Mouse (Mus musculus) embryonic facial prominence, embryonic 11.5 days (tissue): ENCODE measurements around the gene Tprg. TPM values are rescaled to one million over a fixed set of nuclear protein-coding genes. Genes with fewer than 3 reads are reported as not detected.
A peak's percentile ranks its signal among the peaks of the same experiment; 100 is the strongest.

Experiments used
- ATAC-seq: fragments of 200-750 bp; cut with Nextera tagmentation; replicated peaks from 2 replicates; pipeline ENCODE4 v1.8.0; 2017; ENCODE audit warnings: low read depth; ENCODE audit not compliant: insufficient number of reproducible peaks, low FRiP score, low TSS enrichment
- DNase-seq: peaks from one replicate; pipeline ENCODE4 v3.0.0-alpha.2; 2015; ENCODE audit warnings: low spot score
- H3K27ac ChIP-seq: fragments of 300-500 bp; sonication (generic); replicated peaks from 2 replicates; pipeline ENCODE4 v1.5.1; 2014; ENCODE audit warnings: mild to moderate bottlenecking, low read depth, low read length, control low read depth
- H3K27me3 ChIP-seq: fragments of 300-500 bp; sonication (generic); 2 replicates; pipeline ENCODE4 v1.6.1; 2014; ENCODE audit warnings: mild to moderate bottlenecking, low read length, moderate library complexity, mixed read lengths; ENCODE audit not compliant: control insufficient read depth, insufficient read depth
- H3K36me3 ChIP-seq: fragments of 300-500 bp; sonication (generic); replicated peaks from 2 replicates; pipeline ENCODE4 v1.6.1; 2014; ENCODE audit warnings: low read depth, mild to moderate bottlenecking, low read length, moderate library complexity, mixed read lengths; ENCODE audit not compliant: control insufficient read depth, insufficient read depth
- H3K4me1 ChIP-seq: fragments of 300-500 bp; sonication (generic); 2 replicates; pipeline ENCODE4 v1.6.1; 2014; ENCODE audit warnings: low read length, mixed read lengths; ENCODE audit not compliant: control insufficient read depth, insufficient read depth
- H3K4me2 ChIP-seq: fragments of 300-500 bp; sonication (generic); 2 replicates; pipeline ENCODE4 v1.6.1; 2014; ENCODE audit warnings: low read depth, mild to moderate bottlenecking, control low read depth, low read length, moderate library complexity
- H3K4me3 ChIP-seq: fragments of 300-500 bp; sonication (generic); 2 replicates; pipeline ENCODE4 v1.5.1; 2014; ENCODE audit warnings: low read depth, low read length, control low read depth
- H3K9ac ChIP-seq: fragments of 300-500 bp; sonication (generic); replicated peaks from 2 replicates; pipeline ENCODE4 v1.6.1; 2014; ENCODE audit warnings: mild to moderate bottlenecking, control low read depth, low read length
- H3K9me3 ChIP-seq: fragments of 300-500 bp; sonication (generic); replicated peaks from 2 replicates; pipeline ENCODE4 v1.6.1; 2016; ENCODE audit warnings: mild to moderate bottlenecking, low read length, inconsistent platforms, mixed read lengths; ENCODE audit not compliant: control insufficient read depth
- WGBS: fragments of 180-500 bp; shearing (Covaris S2); extraction: QIAGEN DNeasy Blood & Tissue Kit; methylation state at CpG from one replicate; pipeline ENCODE4 v1.1.7; 2014; 5-methylcytosine and 5-hydroxymethylcytosine counted together
- polyA plus RNA-seq: library from polyadenylated mRNA; unstranded; fragments of >200 nt; fragmentation: Nextera tagmentation; extraction: Ambion mirVana; gene quantifications from 2 replicates; pipeline ENCODE4 v1.2.1, GENCODE M21; 2014

Tprg gene
- polyA plus RNA-seq, 1 experiment from 2014 or later = not detected

- H3K4me3 ChIP-seq = no peak overlapping the region
- DNase-seq (no peak), ATAC-seq (no peak)
- no peaks in the 10 kb centered on the region for H3K27me3 ChIP-seq
- H3K27ac ChIP-seq = no peak overlapping the region
- 73% methylated on average over 4 of the region's 4 CpGs for WGBS
- no peak overlapping the region for H3K9ac ChIP-seq
- no peak overlapping the region for H3K4me2 ChIP-seq
- no peaks in the 10 kb centered on the region for H3K9me3 ChIP-seq
- no peaks in the 10 kb centered on the region for H3K4me1 ChIP-seq
- H3K36me3 ChIP-seq = no peaks in the 10 kb centered on the region
These were observed 178.1 kb downstream of the Tprg start for GRCm38 (mm10) chr16:25464732-25465131.

DNA sequence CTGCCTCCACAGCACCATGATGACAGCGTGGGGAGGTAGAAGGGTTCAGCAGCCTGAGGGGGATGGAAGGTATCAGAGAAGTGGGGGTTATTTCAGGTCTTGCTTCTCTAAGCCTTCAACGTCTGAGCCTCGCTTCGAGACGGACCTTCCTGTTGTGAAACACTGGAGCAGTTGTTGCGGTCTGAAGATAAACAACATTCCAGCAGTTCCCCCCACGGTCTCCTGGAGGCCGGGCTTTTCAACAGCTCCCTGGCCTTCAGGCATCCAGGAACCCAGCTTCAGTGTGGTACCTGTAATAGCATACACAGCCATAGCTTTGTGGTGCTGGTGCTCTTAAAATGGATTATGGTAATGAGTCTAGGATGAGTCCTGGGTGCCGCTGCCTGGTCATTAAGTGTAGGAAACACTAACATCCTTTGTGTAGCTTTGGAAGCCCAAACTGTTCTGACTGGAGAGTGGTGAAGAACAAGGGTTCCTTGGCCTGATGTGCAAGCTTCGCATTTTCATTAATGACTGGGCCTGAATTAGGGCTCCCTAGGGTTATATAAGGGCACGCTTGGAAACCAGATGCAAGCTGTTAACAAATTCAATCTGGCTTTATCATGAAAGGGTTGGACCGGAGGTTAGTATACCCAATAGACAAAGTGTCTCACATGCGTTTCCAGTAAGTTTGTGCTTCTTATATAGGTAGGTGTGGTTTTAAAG, 179.0 kb downstream of the Tprg start:
- 30% methylated on average over 13 of the region's 13 CpGs for WGBS

GRCm38 (mm10) chr16:25468040-25468439, 181.4 kb downstream of the Tprg start:
- H3K27me3 ChIP-seq = no peaks in the 10 kb centered on the region
- no peaks in the 10 kb centered on the region for H3K36me3 ChIP-seq
- 88% methylated on average over 3 of the region's 3 CpGs for WGBS
- H3K27ac ChIP-seq = no peak overlapping the region
- H3K9me3 ChIP-seq = no peaks in the 10 kb centered on the region
- no peak overlapping the region for H3K4me2 ChIP-seq
- H3K4me3 ChIP-seq = no peak overlapping the region
- no peaks in the 10 kb centered on the region for H3K4me1 ChIP-seq
- no peak overlapping the region for H3K9ac ChIP-seq
- DNase-seq (no peak), ATAC-seq (no peak)

More for the DNA sequence above, 179.0 kb downstream of the Tprg start:
- no peaks in the 10 kb centered on the region for H3K4me1 ChIP-seq
- H3K27ac ChIP-seq = no peak overlapping the region
- no peaks in the 10 kb centered on the region for H3K36me3 ChIP-seq
- no peaks in the 10 kb centered on the region for H3K9me3 ChIP-seq
- ATAC-seq (no peak), DNase-seq (peak; percentile 12)
- H3K4me3 ChIP-seq = no peak overlapping the region
- no peak overlapping the region for H3K4me2 ChIP-seq
- no peaks in the 10 kb centered on the region for H3K27me3 ChIP-seq
- no peak overlapping the region for H3K9ac ChIP-seq

- no peaks in the 10 kb centered on the region for H3K4me1 ChIP-seq
- no peak overlapping the region for H3K9ac ChIP-seq
- H3K27me3 ChIP-seq = no peaks in the 10 kb centered on the region
- ATAC-seq (no peak), DNase-seq (no peak)
- no peaks in the 10 kb centered on the region for H3K9me3 ChIP-seq
- no peak overlapping the region for H3K4me3 ChIP-seq
- no peak overlapping the region for H3K27ac ChIP-seq
- no peaks in the 10 kb centered on the region for H3K36me3 ChIP-seq
- H3K4me2 ChIP-seq = no peak overlapping the region
- WGBS = 58% methylated on average over 5 of the region's 5 CpGs
These were observed 182.0 kb downstream of the Tprg start for GRCm38 (mm10) chr16:25468662-25469061.
